Mouse (Mus musculus): Measurements from ENCODE around the gene Slc39a9. TPM values are rescaled to one million over a fixed set of nuclear protein-coding genes. Genes with fewer than 3 reads are reported as not detected.

Gene Slc39a9
- total and polyA plus RNA-seq, 2 experiments from 2014 or later, result 11.4 to 15.6 TPM

GRCm38 (mm10) chr12:80715915-80716314 lies 72.2 kb downstream of the Slc39a9 start:
- DNase-seq (ENCODE audit: low spot score) (peak; percentile 34), ATAC-seq (ENCODE audit: insufficient read depth, low read depth) (peak; percentile 77)
- Histone ChIP-seq H3K27ac (ENCODE audit: low read depth) (peak overlapping the region; percentile 70), H3K36me3 (replicated peaks; ENCODE audit: control insufficient read depth, insufficient read depth, low read length) (no peaks in the 10 kb centered on the region), H3K9me3 (replicated peaks; ENCODE audit: control insufficient read depth, low read length) (no peaks in the 10 kb centered on the region), H3K4me1 (ENCODE audit: control insufficient read depth, insufficient read depth) (0 out of 2 replicates have a peak, but pooled peaks cover 2% of the 10 kb centered on the region), H3K4me3 (ENCODE audit: low read depth, low read length) (no peak overlapping the region), H3K9ac (replicated peaks; ENCODE audit: low read depth, low read length) (no peak overlapping the region), H3K4me2 (ENCODE audit: low read depth, low read length) (no peak overlapping the region), H3K27me3 (ENCODE audit: control insufficient read depth, insufficient read depth, low read length) (no peaks in the 10 kb centered on the region)
- 28% methylated on average over 6 of the region's 6 CpGs for WGBS
- TF ChIP-seq CTCF (IDR thresholded peaks at IDR 0.05; ENCODE audit: low read depth) (no peak), EP300 (IDR thresholded peaks at IDR 0.05; ENCODE audit: low read depth) (no peak)

GRCm38 (mm10) chr12:80719141-80719540 lies 75.5 kb downstream of the Slc39a9 start:
- H3K9ac ChIP-seq (replicated peaks; ENCODE audit: low read depth, low read length), result no peak overlapping the region
- no peak for DNase-seq (ENCODE audit: low spot score)
- H3K4me1 ChIP-seq (ENCODE audit: control insufficient read depth, insufficient read depth), result 0 out of 2 replicates have a peak, but pooled peaks cover 2% of the 10 kb centered on the region
- TF ChIP-seq EP300 (IDR thresholded peaks at IDR 0.05; ENCODE audit: low read depth) (no peak), CTCF (IDR thresholded peaks at IDR 0.05; ENCODE audit: low read depth) (no peak)
- 49% methylated on average over 2 of the region's 2 CpGs for WGBS
- H3K27me3 ChIP-seq (ENCODE audit: control insufficient read depth, insufficient read depth, low read length), result no peaks in the 10 kb centered on the region
- H3K4me3 ChIP-seq (ENCODE audit: low read depth, low read length), result no peak overlapping the region
- no peak overlapping the region for H3K4me2 ChIP-seq (ENCODE audit: low read depth, low read length)
- H3K36me3 ChIP-seq (replicated peaks; ENCODE audit: control insufficient read depth, insufficient read depth, low read length), result no peaks in the 10 kb centered on the region
- no peak for ATAC-seq (ENCODE audit: insufficient read depth, low read depth)
- H3K27ac ChIP-seq (ENCODE audit: low read depth), result no peak overlapping the region
- H3K9me3 ChIP-seq (replicated peaks; ENCODE audit: control insufficient read depth, low read length), result no peaks in the 10 kb centered on the region

- no peak for DNase-seq (ENCODE audit: low spot score)
- Histone ChIP-seq H3K4me1 (ENCODE audit: control insufficient read depth, insufficient read depth) (0 out of 2 replicates have a peak, but pooled peaks cover 2% of the 10 kb centered on the region), H3K27ac (ENCODE audit: low read depth) (no peak overlapping the region), H3K36me3 (replicated peaks; ENCODE audit: control insufficient read depth, insufficient read depth, low read length) (no peaks in the 10 kb centered on the region), H3K9me3 (replicated peaks; ENCODE audit: control insufficient read depth, low read length) (no peaks in the 10 kb centered on the region), H3K27me3 (ENCODE audit: control insufficient read depth, insufficient read depth, low read length) (0 out of 2 replicates have a peak, but pooled peaks cover 4% of the 10 kb centered on the region), H3K4me2 (ENCODE audit: low read depth, low read length) (no peak overlapping the region), H3K4me3 (ENCODE audit: low read depth, low read length) (no peak overlapping the region), H3K9ac (replicated peaks; ENCODE audit: low read depth, low read length) (no peak overlapping the region)
- ATAC-seq (ENCODE audit: insufficient read depth, low read depth), result no peak
- TF ChIP-seq EP300 (IDR thresholded peaks at IDR 0.05; ENCODE audit: low read depth) (no peak), CTCF (IDR thresholded peaks at IDR 0.05; ENCODE audit: low read depth) (no peak)
- WGBS, result 85% methylated on average over 12 of the region's 12 CpGs
These were observed 76.8 kb downstream of the Slc39a9 start for GRCm38 (mm10) chr12:80720507-80720906.

GRCm38 (mm10) chr12:80721458-80721857 lies 77.8 kb downstream of the Slc39a9 start:
- 0 out of 2 replicates have a peak, but pooled peaks cover 4% of the 10 kb centered on the region for H3K27me3 ChIP-seq (ENCODE audit: control insufficient read depth, insufficient read depth, low read length)
- H3K4me1 ChIP-seq (ENCODE audit: control insufficient read depth, insufficient read depth), result no peaks in the 10 kb centered on the region
- ATAC-seq (ENCODE audit: insufficient read depth, low read depth) (no peak), DNase-seq (ENCODE audit: low spot score) (no peak)
- no peak overlapping the region for H3K9ac ChIP-seq (replicated peaks; ENCODE audit: low read depth, low read length)
- TF ChIP-seq CTCF (IDR thresholded peaks at IDR 0.05; ENCODE audit: low read depth) (no peak), EP300 (IDR thresholded peaks at IDR 0.05; ENCODE audit: low read depth) (no peak)
- H3K9me3 ChIP-seq (replicated peaks; ENCODE audit: control insufficient read depth, low read length), result no peaks in the 10 kb centered on the region
- no peaks in the 10 kb centered on the region for H3K36me3 ChIP-seq (replicated peaks; ENCODE audit: control insufficient read depth, insufficient read depth, low read length)
- no peak overlapping the region for H3K27ac ChIP-seq (ENCODE audit: low read depth)
- H3K4me2 ChIP-seq (ENCODE audit: low read depth, low read length), result no peak overlapping the region
- 76% methylated on average over 15 of the region's 15 CpGs for WGBS
- no peak overlapping the region for H3K4me3 ChIP-seq (ENCODE audit: low read depth, low read length)

- Histone ChIP-seq H3K27ac (ENCODE audit: low read depth) (no peak overlapping the region), H3K36me3 (replicated peaks; ENCODE audit: control insufficient read depth, insufficient read depth, low read length) (no peaks in the 10 kb centered on the region), H3K4me2 (ENCODE audit: low read depth, low read length) (no peak overlapping the region), H3K9me3 (replicated peaks; ENCODE audit: control insufficient read depth, low read length) (no peaks in the 10 kb centered on the region), H3K27me3 (ENCODE audit: control insufficient read depth, insufficient read depth, low read length) (0 out of 2 replicates have a peak, but pooled peaks cover 7% of the 10 kb centered on the region), H3K9ac (replicated peaks; ENCODE audit: low read depth, low read length) (no peak overlapping the region), H3K4me1 (ENCODE audit: control insufficient read depth, insufficient read depth) (no peaks in the 10 kb centered on the region), H3K4me3 (ENCODE audit: low read depth, low read length) (no peak overlapping the region)
- DNase-seq (ENCODE audit: low spot score) (peak; percentile 66), ATAC-seq (ENCODE audit: insufficient read depth, low read depth) (no peak)
- 32% methylated on average over 10 of the region's 10 CpGs for WGBS
- TF ChIP-seq EP300 (IDR thresholded peaks at IDR 0.05; ENCODE audit: low read depth) (no peak), CTCF (IDR thresholded peaks at IDR 0.05; ENCODE audit: low read depth) (peak; percentile 82)
These were observed 81.3 kb downstream of the Slc39a9 start for GRCm38 (mm10) chr12:80724853-80725559.

All from heart, postnatal 0 days (tissue).